Mouse (Mus musculus): ENCODE measurements around the gene Atf1.
"Not testable (repeated sequence)": the region's sequence is repeated elsewhere in the genome, so short reads cannot be mapped to it uniquely, and the experiment has no call there.

Atf1 gene

GRCm38 (mm10) chr15:100260351-100260750 lies 32.7 kb downstream of the Atf1 start:
- DNase-seq (ENCODE audit: low spot score in 2 of 2): not testable (repeated sequence)

GRCm38 (mm10) chr15:100263246-100263905 lies 35.8 kb downstream of the Atf1 start:
- DNase-seq (ENCODE audit: low spot score in 2 of 2): peak in 1 of 2 experiments; percentile 5

- no peak for DNase-seq (ENCODE audit: low spot score in 2 of 2)
These were observed 38.1 kb downstream of the Atf1 start for GRCm38 (mm10) chr15:100265586-100266325.

- no peak for DNase-seq (ENCODE audit: low spot score in 2 of 2)
These were observed 41.3 kb downstream of the Atf1 start for GRCm38 (mm10) chr15:100268916-100269315.

- no peak for DNase-seq (ENCODE audit: low spot score in 2 of 2)
These were observed 42.2 kb downstream of the Atf1 start for GRCm38 (mm10) chr15:100269776-100270175.

- DNase-seq (ENCODE audit: low spot score in 2 of 2): not testable (repeated sequence)
These were observed 43.0 kb downstream of the Atf1 start for GRCm38 (mm10) chr15:100270609-100271008.

- DNase-seq (ENCODE audit: low spot score in 2 of 2): no peak
These were observed 43.8 kb downstream of the Atf1 start for GRCm38 (mm10) chr15:100271411-100271810.

GRCm38 (mm10) chr15:100273791-100274308 lies 46.2 kb downstream of the Atf1 start:
- not testable (repeated sequence) for DNase-seq (ENCODE audit: low spot score in 2 of 2)

- DNase-seq (ENCODE audit: low spot score in 2 of 2): no peak
These were observed 47.4 kb downstream of the Atf1 start for GRCm38 (mm10) chr15:100274790-100275559.

GRCm38 (mm10) chr15:100276403-100276802 lies 48.8 kb downstream of the Atf1 start:
- no peak for DNase-seq (ENCODE audit: low spot score in 2 of 2)

- DNase-seq (ENCODE audit: low spot score in 2 of 2): no peak
These were observed 50.0 kb downstream of the Atf1 start for GRCm38 (mm10) chr15:100277586-100277985.

GRCm38 (mm10) chr15:100280626-100281025 lies 53.0 kb downstream of the Atf1 start, which contains the start of gene Tmprss12:
TSS of gene Tmprss12 (plus strand) at chr15:100280837.
- DNase-seq (ENCODE audit: low spot score in 2 of 2): no peak

GRCm38 (mm10) chr15:100288980-100289379 lies 61.4 kb downstream of the Atf1 start:
- DNase-seq (ENCODE audit: low spot score in 2 of 2): no peak

GRCm38 (mm10) chr15:100290858-100291257 lies 63.2 kb downstream of the Atf1 start:
- DNase-seq (ENCODE audit: low spot score in 2 of 2): no peak

GRCm38 (mm10) chr15:100292326-100292725 lies 64.7 kb downstream of the Atf1 start:
- DNase-seq (ENCODE audit: low spot score in 2 of 2): no peak

- no peak for DNase-seq (ENCODE audit: low spot score in 2 of 2)
These were observed 70.2 kb downstream of the Atf1 start for GRCm38 (mm10) chr15:100297856-100298255.

GRCm38 (mm10) chr15:100300499-100300898 lies 72.9 kb downstream of the Atf1 start:
- DNase-seq (ENCODE audit: low spot score in 2 of 2): no peak

- no peak for DNase-seq (ENCODE audit: low spot score in 2 of 2)
These were observed 73.9 kb downstream of the Atf1 start for GRCm38 (mm10) chr15:100301556-100301955.

GRCm38 (mm10) chr15:100303428-100304018 lies 75.9 kb downstream of the Atf1 start:
- no peak for DNase-seq (ENCODE audit: low spot score in 2 of 2)

GRCm38 (mm10) chr15:100304019-100304991 lies 76.7 kb downstream of the Atf1 start, which contains the start of gene Mettl7a1:
TSS of gene Mettl7a1 (plus strand) at chr15:100304140.
- peak; percentile 76 to 81 for DNase-seq (ENCODE audit: low spot score in 2 of 2)
